Mouse (Mus musculus) brain, embryonic 14.5 days (tissue): ENCODE data around the gene Szrd1. TPM values are rescaled to one million over a fixed set of nuclear protein-coding genes. Genes with fewer than 3 reads are reported as not detected.

Experiments used
- DNase-seq: peaks from one replicate; pipeline ENCODE4 v3.0.0-alpha.2; 2011; ENCODE audit warnings: low read depth
- CTCF ChIP-seq: fragments of 200-500 bp; IDR thresholded peaks from 2 replicates; pipeline ENCODE4 v1.5.1; 2012; ENCODE audit warnings: inconsistent platforms, mild to moderate bottlenecking, moderate library complexity, borderline replicate concordance; ENCODE audit not compliant: insufficient read depth, insufficient read length; ENCODE audit errors: extremely low read depth
- POLR2A ChIP-seq: fragments of 200-500 bp; IDR thresholded peaks from 2 replicates; pipeline ENCODE4 v1.6.1; 2012; ENCODE audit warnings: mild to moderate bottlenecking, inconsistent platforms, borderline replicate concordance; ENCODE audit not compliant: poor library complexity, insufficient read depth, insufficient read length, severe bottlenecking; ENCODE audit errors: extremely low read depth
- polyA plus RNA-seq: library from polyadenylated mRNA; depleted of rRNA; stranded (reverse); fragments of >200 nt; gene quantifications from 2 replicates; pipeline ENCODE4 v1.2.3, GENCODE M21; 2012

The Szrd1 gene
- polyA plus RNA-seq, 1 experiment = 46.0 TPM

- DNase-seq = no peak
- no peak for TF ChIP-seq POLR2A
- TF ChIP-seq CTCF = no peak
Observed at GRCm38 (mm10) chr4:141099956-141100355, 39.6 kb downstream of the Szrd1 start.

DNA sequence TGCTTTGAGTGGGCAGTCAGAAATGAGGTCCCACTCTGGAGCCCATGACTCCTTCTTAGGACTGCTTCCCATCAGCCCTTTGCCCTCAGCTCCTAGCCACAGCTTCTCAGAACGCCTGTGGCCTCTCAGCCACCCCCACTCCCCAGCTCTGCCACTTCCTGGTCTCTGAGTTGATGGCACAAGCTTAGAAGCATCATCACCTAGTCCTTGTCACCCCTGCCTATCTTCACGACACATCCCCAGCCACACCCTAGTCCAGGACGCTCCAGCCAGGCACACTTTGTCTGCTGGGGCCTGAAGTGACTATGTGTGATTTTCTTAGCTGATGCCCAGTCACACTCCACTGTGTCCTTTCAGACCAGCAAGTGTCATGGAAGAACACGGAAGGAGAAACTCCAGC lies 40.6 kb downstream of the Szrd1 start:
- TF ChIP-seq CTCF (no peak), POLR2A (no peak)
- DNase-seq = no peak

- DNase-seq = no peak
- TF ChIP-seq POLR2A = no peak
- no peak for TF ChIP-seq CTCF
Observed at GRCm38 (mm10) chr4:141096710-141097109, 42.9 kb downstream of the Szrd1 start.

- no peak for TF ChIP-seq CTCF
- no peak for TF ChIP-seq POLR2A
- DNase-seq = no peak
Observed at GRCm38 (mm10) chr4:141095016-141095415, 44.6 kb downstream of the Szrd1 start.

DNA sequence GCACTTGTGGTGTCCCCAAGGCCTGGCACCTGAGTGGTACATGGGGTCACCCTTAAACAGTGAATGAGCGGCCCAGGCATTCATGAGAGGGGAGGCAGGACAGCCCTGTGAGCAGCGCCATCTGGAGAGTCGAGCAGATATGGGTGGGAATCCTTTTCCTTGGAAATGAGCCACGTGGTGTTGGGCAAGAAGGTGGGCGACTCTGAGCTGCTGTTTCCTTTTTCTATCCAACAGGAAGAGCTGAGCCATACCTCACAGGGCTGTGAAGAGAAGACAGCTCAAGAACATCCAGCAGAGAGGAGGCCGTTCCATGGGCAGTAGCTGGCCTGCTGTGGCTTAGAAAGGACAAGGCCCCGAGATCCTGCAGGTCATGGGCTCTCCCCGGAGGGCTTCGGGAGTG lies 50.9 kb downstream of the Szrd1 start:
- no peak for DNase-seq
- TF ChIP-seq CTCF (no peak), POLR2A (no peak)

- no peak for DNase-seq
- no peak for TF ChIP-seq CTCF
- TF ChIP-seq POLR2A = no peak
Observed at GRCm38 (mm10) chr4:141088033-141088432, 51.5 kb downstream of the Szrd1 start, which contains the start of gene Spata21. Spata21 (plus strand) TSS chr4:141088333.

GRCm38 (mm10) chr4:141086862-141087261 lies 52.7 kb downstream of the Szrd1 start:
- TF ChIP-seq CTCF (no peak), POLR2A (no peak)
- no peak for DNase-seq

GRCm38 (mm10) chr4:141078510-141079137 lies 61.0 kb downstream of the Szrd1 start:
- no peak for DNase-seq
- TF ChIP-seq POLR2A (no peak), CTCF (no peak)

- peak; percentile 98 for DNase-seq
- TF ChIP-seq POLR2A (peak; percentile 92; the same call in 1 of the 2 replicates), CTCF (peak; percentile 86)
Observed at GRCm38 (mm10) chr4:141077681-141078509, 61.7 kb downstream of the Szrd1 start, which contains the start of gene Necap2. Necap2 (minus strand) TSS chr4:141078357.

GRCm38 (mm10) chr4:141076761-141077506 lies 62.6 kb downstream of the Szrd1 start:
- TF ChIP-seq POLR2A (no peak), CTCF (no peak)
- no peak for DNase-seq

- DNase-seq = no peak
- TF ChIP-seq CTCF = no peak
- no peak for TF ChIP-seq POLR2A
Observed at GRCm38 (mm10) chr4:141074109-141074508, 65.5 kb downstream of the Szrd1 start.

GRCm38 (mm10) chr4:141073661-141074060 lies 65.9 kb downstream of the Szrd1 start:
- DNase-seq = no peak
- TF ChIP-seq CTCF (no peak), POLR2A (no peak)

DNA sequence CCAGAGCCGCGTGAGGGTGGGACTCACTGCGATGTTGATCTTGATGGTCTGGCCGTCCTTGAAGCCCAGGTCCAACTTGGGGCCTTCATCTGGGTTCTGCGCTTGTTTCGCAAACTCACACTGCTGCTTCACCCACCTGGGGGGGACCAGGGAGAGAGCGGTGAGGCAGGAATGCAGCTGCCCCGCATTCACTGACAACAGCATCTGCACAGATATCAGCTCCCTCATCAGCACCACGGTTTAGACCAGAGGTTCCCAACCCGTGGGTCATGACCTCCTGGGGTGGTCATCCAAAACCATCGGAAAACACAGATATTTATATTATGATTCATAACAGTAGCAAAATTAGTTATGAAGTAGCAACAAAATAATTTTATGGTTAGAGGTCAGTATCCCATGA lies 67.1 kb downstream of the Szrd1 start:
- DNase-seq = no peak
- TF ChIP-seq CTCF = no peak
- no peak for TF ChIP-seq POLR2A
